Mouse (Mus musculus) layer of hippocampus, adult 18-20 months (tissue): Measurements from ENCODE around the gene Batf. TPM values are rescaled to one million over a fixed set of nuclear protein-coding genes. Genes with fewer than 3 reads are reported as not detected.
A peak's percentile ranks its signal among the peaks of the same experiment; 100 is the strongest.

Experiments
- DNase-seq, 2 experiments: peaks; one replicate each; pipeline ENCODE4 v3.0.0; 2022; ENCODE audit warnings: low spot score in 2 of 2
- microRNA-seq, 2 experiments: library from miRNA; unstranded; fragments of <30 nt; microRNA quantifications; one replicate each; pipeline ENCODE4 v1.2.0; 2021
- total RNA-seq, 2 experiments: library from RNA; stranded (reverse); gene quantifications; 2 replicates each; pipeline ENCODE4 v1.2.3; 2021

Batf gene
- total RNA-seq, 2 experiments from 2014 or later = 0.35 to 0.36 TPM

DNA sequence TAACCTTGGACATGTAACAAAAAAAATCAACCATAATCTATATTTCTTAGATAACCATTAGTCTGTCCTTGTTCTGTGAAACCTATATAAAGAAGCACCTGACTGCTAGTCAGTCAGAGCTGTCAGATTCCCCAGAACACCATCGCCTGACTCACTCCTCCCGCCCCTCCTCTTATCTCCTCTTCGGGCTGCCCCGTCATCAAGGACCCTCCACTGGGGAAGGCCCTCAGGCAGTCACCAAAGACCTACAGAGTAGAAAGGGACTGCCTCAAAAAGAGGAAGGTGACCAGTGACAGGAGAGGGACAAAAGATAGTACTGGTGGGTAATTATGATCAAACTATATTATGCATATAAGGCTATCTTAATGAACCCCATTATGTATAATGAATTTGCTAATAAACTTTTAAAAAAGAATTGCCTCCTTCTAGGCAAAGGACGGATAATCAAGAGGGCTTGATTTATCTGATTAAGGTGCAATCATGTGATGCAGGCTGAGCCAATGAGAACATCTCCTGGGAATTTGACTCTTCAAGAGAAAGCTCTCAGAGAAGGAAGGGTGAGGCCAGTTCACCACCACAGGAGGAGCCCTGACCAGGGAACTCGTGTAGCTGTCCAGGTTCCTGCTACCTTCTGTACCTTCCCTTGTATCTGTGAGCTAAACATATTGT, 40.4 kb downstream of the Batf start:
- no peak for DNase-seq

- DNase-seq = no peak
These were observed 41.7 kb downstream of the Batf start for GRCm38 (mm10) chr12:85728181-85728580.

- peak in 1 of 2 experiments; percentile 49 for DNase-seq
These were observed 42.8 kb downstream of the Batf start for GRCm38 (mm10) chr12:85729022-85729944.

DNA sequence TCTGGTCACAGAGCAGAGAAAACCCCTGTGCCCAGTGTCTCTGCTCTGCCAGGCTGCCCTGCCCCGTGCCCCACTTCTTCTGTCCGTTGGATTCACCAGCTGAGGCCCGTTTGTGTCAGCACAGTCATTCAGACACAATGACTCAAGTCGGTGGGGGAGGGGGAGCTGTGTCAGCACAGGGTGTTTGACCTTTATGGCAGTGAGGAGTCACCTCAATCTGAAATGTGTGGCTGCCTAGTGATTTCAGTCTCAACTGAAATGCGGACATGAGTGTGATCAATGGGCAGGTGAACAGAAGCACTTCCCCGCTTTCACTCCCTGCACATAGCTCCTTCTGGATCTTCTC, 43.4 kb downstream of the Batf start:
- no peak for DNase-seq

- no peak for DNase-seq
These were observed 49.7 kb downstream of the Batf start for GRCm38 (mm10) chr12:85736203-85736602.

DNA sequence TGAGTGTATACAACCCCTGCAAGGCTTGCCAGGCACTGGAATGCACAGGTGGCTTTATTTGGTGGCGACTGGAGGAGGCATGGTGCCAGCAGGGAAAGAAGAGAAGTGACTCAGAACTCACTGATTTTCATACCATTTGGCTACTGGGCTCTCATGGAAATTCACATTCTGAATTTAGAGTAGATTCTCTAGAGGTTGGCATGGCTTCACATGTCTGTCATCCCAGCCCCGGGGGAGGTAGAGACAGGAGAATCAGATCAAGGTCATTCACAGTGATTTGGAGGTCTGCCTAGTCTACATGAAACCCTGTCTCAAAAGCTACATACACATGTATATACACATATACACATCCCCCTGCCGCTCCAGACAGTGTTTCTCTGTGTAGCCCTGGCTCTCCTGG, 50.5 kb downstream of the Batf start:
- DNase-seq = peak; percentile 3 to 38

- peak; percentile 39 to 83 for DNase-seq
These were observed 59.6 kb downstream of the Batf start, which contains the start of gene Flvcr2 for GRCm38 (mm10) chr12:85745827-85746695. TSS of gene Flvcr2 (plus strand) at chr12:85746539.

GRCm38 (mm10) chr12:85746696-85747219, 60.3 kb downstream of the Batf start:
- no peak for DNase-seq

- no peak for DNase-seq
These were observed 60.9 kb downstream of the Batf start for GRCm38 (mm10) chr12:85747343-85747742.

GRCm38 (mm10) chr12:85749861-85750260, 63.4 kb downstream of the Batf start:
- no peak for DNase-seq

DNA sequence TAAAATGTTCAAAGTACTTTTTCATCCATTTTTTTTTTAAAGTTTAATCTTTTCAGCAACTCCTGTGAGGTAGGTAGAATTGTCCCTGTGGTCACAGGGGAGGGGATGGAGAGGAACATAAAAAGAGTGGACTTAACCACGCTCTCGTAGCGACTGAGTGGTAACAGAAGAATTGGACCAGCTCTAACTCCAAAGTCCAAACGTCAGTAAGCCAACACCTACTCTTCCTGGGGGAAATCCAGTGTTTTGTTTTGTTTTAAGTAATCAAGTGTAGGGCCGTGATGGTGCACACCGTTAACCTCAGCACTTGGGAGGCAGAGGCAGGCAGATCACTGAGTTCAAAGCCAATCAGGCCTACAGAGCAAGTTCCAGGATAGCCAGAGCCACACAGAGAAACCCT, 65.6 kb downstream of the Batf start:
- no peak for DNase-seq

DNA sequence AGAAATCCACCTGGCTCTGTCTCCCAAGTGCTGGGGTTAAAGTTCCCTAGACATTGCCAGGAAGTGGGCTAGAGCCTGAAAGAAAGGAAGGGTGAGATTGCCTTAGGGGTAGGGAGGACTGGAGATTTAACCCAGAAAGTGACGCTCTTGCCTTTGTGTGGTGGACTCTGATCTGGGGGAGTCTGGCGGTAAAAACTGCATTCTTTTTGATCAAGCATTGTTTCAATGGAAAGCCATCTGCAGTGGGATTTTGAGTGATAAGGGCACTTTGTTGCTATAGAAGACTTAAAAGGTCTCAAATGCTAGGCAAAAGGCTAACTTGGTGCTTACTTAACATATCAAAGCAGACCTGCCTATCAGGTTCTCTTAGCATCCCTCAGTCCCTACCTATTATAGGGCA, 66.8 kb downstream of the Batf start:
- no peak for DNase-seq

GRCm38 (mm10) chr12:85754611-85755265, 68.3 kb downstream of the Batf start:
- DNase-seq = no peak

DNA sequence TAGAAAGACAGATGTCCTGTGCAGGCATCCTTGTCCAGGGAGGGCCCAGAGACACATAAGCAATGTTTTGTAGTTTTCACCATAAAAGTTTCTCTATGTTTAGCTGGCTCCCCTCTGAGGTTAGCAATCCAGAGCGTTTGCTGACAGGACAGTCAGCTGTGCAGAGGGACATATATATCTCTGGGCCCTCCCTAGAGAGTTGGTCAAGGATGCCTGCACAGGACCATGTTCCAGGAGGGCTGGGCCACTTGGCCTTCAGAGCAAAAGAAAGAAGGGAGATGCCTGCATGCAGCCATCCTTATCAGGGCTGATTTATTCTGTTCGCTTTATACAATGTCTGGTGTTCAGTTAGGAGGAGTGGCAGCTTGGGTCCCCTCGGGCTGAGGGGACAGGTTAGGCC, 70.0 kb downstream of the Batf start:
- DNase-seq = no peak

GRCm38 (mm10) chr12:85757074-85757473, 70.6 kb downstream of the Batf start:
- no peak for DNase-seq

Small RNA genes within 50 kb of the gene (microRNA-seq; reads per million reads assigned to microRNA genes)
- 0 to 0.39 reads per million in 2 experiments for gene Gm47285

Other genes with a start within 250 kb of the Batf start
- 10 to 100 TPM; 26.1 to 28.2 TPM for gene Fos, start 212.8 kb upstream of the Batf start, total RNA-seq
- gene Jdp2, start 87.6 kb upstream of the Batf start, total RNA-seq = 10 to 100 TPM; 44.6 to 55.5 TPM
- 1 to 10 TPM; 1.4 to 1.5 TPM for gene Flvcr2, start 59.9 kb downstream of the Batf start, total RNA-seq
- gene Erg28, start 137.9 kb downstream of the Batf start, total RNA-seq = 10 to 100 TPM; 54.2 to 61.2 TPM
- 10 to 100 TPM; 47.2 to 51.8 TPM for gene Ttll5, start 138.0 kb downstream of the Batf start, total RNA-seq